Mouse (Mus musculus) adrenal gland, postnatal 4 days (tissue): ENCODE measurements around the gene Ttc24. TPM values are rescaled to one million over a fixed set of nuclear protein-coding genes. Genes with fewer than 3 reads are reported as not detected.

Experiments used
- DNase-seq, 2 experiments: peaks; one replicate each; pipeline ENCODE4 v3.0.0; 2021 to 2022; ENCODE audit warnings: low spot score in 2 of 2, mixed read lengths in 2 of 2
- long read RNA-seq, 2 experiments: library from polyadenylated mRNA; stranded (forward); transcript quantifications; one replicate each; pipeline ENCODE4 v2.0.0; 2021
- total RNA-seq, 2 experiments: library from RNA; stranded (reverse); gene quantifications; 2 replicates each; pipeline ENCODE4 v1.2.3; 2021

Ttc24 gene
- not detected for total RNA-seq
- long read RNA-seq, experiment 1 = 0 reads
- long read RNA-seq, experiment 2 = 0 reads

DNA sequence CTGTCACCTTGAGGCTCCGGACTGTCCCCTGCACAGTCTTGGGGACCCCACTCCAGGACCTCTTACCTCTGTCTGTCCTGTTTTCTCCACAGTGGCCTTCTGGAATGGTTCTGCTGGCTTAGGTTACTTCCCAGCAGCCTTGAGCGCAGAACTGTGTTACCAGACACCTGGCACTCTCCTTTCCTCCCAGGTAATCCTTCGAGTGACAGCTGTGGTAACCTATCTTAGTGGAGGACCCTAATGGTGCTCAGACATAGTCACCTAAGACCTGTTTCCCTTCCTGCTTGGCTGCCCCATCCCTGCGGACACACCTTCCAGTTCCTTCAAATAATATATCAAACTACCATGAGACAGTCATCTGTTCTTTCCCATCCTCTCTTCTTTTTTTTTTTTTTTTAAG is at the start of gene Ttc24:
TSS of gene Ttc24 (minus strand) at position 101 of the 400 bp plus-strand sequence.
- no peak for DNase-seq

DNA sequence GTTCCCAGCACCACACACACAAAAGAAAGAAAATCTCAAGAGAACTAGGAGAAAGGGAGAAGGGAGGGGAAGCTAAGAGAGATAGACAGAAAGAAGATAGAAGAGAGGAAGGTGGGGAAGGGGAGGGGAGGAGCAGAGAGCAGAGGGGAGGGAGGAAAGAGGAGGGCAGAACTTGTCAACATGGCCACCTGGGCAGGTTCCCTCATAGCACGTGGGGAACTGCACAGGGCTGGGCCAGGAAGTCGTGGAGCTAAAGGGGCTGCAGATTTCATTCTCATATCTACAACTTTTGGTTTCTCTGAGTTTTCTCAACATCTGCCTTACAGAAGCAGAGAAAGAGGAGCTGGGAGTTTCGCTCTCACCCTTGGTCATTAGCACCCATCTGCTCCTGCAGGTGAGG is 49.5 kb upstream of the Ttc24 start:
- DNase-seq = no peak

DNA sequence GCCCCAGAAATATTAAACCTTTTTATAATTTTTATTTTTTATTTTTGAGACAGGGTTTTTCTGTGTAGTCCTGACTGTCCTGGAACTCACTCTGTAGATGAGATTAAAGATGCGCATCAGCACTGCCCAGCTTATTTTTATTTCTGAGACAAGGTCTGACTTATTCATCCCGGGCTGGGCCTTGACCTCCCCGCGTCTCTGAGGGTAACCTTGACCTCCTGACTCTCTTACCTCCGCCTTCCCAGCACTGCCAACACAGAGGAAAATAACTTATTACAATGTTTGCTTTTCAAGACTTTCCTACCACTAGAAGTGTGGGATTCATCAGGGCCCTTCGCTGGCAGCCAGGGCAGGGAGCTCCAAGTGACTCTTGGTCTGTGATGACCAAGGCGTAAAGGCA is 48.1 kb upstream of the Ttc24 start:
- DNase-seq = no peak

DNA sequence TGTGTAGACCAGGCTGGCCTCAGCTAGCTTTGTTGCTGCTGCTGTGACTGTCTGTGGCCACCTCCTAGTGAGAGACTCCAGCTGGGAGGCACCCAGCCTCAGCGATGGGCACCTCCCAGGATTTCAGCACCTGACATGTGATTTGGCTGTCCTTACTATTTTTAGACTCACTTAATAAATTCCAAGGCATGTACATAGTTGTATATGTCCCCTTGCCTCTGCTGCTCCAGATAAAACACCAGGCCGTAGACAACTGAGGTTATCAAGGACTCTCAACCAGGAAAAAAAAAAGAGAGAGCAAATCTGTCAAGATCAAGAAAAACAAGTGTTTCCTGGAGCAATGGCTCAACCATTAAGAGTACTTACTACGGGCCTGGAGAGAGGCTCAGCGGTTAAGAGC is 47.1 kb upstream of the Ttc24 start:
- DNase-seq = no peak

DNA sequence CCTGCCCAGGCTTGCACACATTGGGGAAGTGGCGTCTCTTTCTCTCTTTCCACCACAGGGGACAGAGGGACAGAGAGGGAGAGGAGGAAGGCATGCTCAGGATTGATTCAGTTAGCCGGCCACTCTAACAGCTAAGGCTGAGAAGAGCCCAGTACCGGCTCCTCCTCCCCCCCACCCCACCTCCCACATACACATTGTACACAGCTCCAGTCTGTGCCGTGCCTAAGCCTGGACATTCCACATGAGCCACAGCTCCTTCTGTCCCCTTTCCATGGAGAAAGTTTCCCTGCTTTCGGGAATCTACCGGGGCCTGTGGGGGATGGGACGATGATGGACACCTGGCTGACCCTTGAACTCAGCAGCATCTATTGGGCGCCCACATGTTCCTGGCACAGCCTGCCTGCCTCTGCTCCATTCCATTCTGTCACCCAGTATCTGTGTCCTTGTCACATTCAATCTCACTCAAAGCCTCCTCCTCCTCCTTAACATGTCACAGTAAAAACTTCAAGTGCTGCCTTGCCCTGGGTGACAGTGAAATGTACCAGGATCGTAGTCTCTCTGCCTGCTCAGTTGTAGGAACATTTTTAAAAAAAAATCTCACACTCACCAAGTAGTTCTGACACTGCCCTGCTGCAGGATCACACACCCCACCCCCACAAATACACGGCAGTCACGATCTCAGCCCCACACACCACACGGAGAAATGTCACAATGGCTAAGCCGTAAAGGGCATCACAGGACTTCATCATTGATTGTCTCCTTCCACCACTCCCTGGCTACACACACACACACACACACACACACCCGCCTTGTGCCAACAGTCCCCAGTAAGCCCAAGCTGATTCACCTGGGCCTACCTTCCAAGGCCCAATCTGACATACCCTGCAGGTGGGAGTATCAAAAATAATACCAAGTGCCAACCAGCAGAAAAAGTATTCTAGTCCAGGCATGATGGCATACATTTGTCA is 43.3 kb upstream of the Ttc24 start:
- DNase-seq = no peak

DNA sequence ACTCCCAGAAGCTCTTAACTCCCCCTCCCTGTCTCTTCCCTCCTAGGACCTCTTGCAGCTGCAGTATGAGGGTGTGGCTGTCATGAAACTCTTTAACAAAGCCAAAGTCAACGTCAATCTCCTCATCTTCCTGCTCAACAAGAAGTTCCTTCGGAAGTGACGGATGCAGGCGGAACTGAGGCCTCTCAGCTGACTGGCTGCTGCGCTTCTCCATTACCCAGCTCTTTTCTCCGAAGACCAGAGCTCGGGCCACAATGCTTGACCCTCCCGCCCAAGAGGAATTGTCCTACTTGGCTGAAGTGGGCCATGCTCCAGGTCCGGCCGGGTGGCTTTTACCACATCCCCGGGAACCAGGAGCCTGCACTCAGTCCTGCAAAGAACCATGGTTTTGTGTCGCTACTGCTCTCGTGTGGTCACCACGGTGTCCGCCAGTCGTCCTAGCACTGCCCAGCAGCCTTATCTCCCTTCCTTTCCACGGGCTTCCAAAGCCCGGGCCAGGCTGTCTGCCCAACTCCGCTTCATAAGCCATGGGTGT is 42.1 kb upstream of the Ttc24 start:
- no peak for DNase-seq

DNA sequence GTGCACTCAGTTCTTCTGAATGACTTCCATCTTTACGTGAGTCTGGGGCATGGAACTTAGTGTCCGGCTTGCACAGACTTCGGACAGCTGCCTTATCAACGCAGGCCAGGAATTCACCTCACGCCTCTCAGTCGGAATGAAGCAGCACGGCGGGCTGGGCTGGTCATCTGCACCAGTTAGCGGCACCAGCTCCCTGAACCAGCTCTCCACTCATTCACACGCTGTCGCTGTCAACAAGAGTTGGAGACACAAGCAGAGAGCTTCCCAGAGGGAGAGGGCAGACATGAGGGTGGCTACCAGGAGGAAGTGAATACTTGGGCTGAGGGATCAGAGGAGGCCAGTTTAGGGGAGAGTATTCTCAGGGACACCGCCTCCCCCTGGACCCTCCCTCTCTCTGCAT is 36.3 kb upstream of the Ttc24 start:
- DNase-seq = no peak

DNA sequence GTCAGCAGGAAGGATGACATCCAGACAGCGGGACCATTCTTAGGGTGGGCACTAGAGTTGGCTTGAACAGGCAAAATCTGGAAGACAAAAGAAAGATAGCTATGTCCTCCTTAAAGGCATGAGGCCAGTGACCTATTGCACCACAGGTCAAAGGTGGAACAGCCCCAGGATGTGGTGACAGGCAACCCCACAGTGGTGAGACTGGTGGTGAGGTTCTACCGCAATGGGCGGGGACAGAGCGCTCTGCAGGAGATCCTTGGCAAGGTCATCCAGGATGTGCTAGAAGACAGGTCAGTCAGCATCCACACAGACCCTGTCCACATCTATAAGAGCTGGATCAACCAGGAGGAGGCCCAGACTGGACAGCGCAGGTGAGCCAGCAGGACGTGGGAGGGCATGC is 31.0 kb upstream of the Ttc24 start:
- no peak for DNase-seq

DNA sequence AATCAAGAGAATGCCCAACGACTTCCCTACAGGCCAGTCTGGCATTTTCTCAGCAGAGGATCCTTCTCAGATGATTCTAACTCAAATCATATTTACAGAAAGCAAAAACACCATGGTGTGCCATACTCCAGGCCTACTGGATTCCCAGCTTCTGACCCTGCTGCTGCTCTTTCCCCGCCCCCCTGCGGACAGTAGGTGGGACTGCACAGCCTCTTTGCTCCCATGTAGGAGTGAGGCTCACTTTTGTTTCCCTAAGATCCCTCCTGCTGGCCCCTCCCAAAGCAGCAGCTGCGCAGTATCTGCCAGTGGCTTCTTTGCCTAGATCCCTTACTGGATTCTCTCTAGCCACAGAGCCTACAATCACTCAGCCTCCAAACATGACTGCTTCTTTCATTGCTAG is 28.0 kb upstream of the Ttc24 start:
- no peak for DNase-seq

DNA sequence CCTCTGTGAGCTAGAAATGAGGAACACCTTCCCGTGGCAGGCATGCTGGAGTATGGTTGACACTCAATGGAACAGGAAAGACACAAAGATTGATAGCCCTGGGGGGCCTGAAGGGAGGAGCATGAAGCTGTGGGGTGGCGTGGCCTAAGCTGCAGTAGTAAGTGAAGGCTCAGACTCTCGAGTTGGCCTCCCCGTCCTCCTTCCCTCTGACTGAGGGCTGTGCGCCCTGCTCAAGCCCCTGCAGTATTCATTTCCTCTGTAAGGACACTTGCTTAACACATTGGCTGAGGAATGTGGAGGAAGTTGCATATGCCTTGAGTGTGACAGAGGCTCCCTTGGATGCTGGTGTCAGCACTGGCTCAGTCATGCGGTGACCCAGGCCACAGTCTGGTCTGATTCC is 24.5 kb upstream of the Ttc24 start:
- DNase-seq = no peak

DNA sequence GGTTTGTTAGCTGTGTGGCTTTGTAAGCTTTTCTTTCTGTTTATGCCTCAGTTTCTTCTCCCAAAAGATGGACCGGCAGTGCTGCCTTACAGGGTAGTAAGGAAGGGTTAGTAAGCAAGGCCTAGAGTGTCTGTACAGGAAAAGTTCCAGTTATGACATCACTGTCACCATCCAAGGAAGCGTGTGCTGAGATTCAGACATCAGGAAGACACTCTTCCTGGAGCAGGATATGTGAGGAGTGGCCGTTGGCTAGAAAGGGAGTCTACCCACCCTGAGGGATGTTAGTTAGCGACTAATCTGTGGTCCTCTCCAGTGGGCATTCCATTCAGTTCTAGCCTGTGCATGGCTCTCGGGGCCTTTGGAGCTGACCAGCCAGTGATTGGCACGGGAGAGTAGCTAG is 24.1 kb upstream of the Ttc24 start:
- DNase-seq = no peak

DNA sequence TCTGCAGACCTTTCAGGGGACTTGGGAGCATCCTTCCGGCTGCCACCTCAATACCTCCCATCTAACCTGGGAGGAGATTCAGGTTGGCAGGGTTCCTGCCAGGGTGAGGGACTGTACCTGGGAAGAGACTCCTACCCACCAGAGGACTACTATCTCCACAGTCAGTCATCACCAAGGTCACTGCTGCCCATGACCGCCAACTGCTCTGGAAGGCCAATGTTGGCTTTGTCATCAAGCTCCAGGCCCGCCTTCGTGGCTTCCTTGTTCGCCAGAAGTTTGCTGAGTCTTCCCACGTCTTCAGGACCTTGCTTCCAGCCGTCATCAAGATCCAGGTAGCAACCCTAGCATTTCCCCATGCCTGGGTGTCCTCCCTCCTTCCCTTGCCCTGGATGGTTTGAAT is 23.6 kb upstream of the Ttc24 start:
- no peak for DNase-seq

DNA sequence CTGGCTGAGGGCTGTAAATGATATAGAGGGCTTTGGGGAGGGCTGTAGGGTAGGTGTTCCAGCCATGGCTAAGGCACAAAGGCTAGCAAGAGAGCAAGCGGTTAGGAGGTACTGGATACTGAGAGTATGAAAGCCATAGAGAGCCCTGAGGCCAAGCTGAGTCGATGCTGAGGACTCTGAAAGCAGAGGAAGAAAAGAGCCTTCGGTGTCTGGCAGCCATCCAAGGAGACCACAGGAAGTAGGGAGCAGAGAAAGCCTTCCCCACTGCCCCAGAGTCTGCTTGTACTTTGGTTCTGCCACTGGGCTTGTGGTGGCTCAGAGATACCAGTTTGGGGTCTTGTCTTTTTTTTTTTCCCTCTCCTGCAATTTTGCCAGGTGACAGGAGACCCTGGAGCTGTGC is 22.1 kb upstream of the Ttc24 start:
- no peak for DNase-seq

DNA sequence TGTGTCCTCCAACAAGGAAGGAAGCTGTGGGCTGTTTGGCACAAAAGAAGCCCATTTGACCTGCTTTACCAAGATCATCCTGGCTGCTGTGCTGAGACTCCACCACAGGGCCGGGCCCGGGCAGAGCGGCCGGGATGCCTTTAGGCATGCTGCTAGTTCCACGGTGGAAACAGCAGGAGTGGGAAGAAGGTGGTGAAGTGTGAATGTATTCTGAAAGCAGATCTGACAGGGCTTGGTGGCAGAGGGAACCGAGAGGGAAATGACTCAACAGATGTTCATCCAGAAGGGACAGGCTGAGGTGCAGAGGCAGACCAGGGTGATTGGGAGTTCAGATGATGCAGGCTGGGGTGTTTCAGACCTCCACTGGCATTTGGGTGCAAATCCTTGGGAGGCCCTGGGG is 19.6 kb upstream of the Ttc24 start:
- no peak for DNase-seq

DNA sequence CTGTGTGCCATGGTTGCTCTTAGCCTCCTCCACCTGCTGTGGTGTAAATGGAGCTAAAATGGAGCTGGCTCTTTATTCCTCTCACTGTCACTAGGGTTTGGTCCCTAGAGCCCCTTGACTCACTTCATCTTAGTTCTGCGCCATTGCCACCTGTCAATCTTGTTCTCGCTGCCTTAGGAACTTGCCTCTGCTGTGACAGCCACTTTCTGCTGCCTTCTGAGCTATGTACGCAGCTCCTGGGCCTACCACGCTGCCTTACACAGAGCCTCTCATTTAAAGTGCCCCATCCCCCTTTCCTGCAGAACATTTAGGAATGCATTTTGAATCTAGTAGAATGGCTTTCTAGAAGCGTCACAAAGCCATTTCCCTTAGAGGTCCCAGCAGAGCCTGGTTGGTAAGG is 16.0 kb upstream of the Ttc24 start:
- no peak for DNase-seq

DNA sequence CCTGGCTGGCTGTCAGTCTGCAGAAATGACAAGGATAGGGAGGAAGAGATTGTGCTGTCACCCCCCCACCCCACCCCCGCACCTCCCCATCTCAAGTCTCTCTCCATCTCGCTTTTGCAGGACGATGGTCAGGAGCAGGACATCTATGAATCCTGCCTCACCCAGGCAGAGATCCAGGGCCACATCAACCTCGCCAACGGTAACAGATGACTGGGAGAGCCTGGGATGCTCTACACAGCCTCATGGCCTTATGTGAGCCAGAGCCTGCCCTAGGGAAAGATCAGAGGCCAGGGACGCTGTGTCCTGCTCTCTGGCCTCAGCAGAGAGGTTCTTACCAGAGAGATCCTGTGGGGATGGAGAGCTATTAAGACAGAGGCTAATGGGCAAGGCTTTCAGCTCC is 12.5 kb upstream of the Ttc24 start:
- no peak for DNase-seq

DNA sequence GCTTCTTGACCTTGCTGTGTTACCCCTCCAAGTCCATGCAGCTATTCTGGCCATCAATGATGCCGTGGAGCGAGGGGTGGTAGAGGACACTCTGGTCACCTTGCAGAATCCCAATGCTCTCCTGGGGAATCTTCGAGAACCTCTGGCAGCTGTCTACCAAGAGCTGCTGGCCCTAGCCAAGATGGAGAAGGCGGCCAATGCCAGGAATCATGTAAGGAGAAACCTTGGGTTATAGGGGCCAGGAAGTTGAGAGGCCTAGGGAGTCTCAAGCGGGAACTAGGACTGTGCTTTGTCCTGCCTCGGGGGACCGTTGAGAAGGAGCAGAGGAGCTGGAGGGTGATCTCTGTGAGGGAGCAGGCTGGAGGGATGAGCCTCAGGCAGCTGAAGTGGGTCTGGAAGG is 12.0 kb upstream of the Ttc24 start:
- no peak for DNase-seq

DNA sequence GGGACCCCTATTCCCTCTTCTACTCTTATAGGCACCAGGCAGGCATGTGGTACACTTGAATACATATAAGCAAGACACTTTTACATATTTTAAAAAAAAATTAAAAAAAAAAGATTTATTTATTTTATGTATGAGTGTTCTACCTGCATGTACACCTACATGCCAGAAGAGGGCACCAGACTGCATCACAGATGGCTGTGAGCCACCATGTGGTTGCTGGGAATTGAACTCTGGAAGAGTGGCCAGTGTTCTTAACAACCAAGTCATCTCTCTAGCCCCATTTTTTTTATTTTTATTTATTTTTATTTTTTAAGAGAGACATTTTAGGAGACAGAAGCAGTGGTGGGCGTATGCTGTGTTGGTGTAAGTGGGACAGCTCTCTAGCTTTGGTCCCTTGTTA is 9.6 kb upstream of the Ttc24 start:
- no peak for DNase-seq

DNA sequence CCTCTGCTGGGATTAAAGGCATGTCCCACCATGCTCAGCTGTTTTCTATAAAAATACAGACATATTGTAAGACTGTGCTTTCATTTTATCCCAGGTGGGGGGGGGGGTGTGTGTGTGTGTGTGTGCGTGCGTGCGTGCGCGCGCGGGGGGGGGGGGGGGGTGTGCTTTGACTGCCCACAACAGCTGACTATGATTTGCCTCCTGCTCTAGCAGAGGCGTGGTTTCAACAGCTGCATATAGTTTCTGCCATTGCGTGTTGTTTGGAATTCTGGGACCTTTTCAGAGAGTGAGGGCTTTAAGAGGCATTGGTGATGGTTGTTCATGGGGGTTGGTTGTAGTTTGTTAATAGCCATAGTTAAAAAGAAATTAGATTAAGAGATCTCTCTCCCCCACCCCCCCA is 7.4 kb upstream of the Ttc24 start:
- DNase-seq = no peak

DNA sequence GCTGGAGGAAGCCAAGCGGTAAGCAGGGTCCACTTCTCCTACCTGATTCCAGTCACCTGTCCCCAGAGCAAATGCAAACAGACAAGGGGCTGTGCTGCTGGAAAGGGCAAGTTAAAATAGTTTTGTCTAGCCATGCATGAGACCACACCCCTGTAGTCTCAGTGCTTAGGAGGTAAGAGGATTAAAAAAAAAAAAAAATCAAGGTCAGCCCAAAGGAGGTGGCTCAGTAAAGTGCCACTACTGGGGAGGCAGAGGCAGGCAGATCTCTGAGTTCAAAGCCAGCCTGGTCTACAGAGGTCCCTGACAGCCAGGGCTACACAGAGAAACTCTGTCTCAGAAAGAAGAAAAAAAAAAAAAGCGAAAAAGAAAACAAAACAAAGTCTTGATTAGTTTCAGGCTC is 5.9 kb upstream of the Ttc24 start:
- DNase-seq = no peak

DNA sequence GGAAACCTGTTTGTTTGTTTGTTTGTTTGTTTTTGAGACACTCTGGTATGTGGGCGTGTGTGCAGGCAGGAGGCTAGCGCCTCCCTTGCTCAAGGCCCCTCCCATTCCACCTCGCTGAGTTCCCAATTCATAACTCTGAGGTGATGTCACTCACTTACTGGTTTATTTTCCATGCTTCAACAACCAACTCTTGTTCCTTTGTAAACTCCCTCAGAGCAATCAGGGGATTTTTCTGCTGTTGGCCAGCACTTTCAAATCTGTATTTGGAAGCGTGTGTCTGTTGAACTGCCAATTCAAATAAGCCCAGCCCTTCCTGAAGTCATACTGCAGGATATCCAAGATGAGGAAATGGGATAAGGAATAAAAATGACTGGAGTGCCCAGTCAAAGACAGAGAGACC is 4.6 kb upstream of the Ttc24 start:
- no peak for DNase-seq

DNA sequence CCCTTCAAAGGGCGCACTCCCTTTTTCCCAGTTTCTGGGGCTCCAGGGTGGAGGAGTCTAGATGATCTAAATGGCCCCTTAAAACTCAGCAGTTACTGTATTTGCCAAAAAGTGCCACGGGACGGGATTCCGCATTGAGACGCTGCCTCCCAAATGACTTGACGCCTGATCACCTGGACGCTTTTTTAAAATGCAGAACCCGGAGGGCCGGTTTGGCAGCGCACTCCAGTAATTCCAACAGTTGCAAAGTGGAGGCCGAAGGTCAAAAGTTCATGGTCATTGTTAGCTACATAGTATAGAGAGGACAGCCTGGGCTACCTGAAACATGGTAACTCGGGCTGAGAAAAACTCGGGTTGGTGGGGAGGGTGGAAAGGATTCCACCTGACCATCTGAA is 4.1 kb upstream of the Ttc24 start:
- no peak for DNase-seq
